Mouse (Mus musculus) liver, embryonic 13.5 days (tissue): ENCODE results near the gene Adcyap1r1. TPM values are rescaled to one million over a fixed set of nuclear protein-coding genes. Genes with fewer than 3 reads are reported as not detected.

Source experiments
- ATAC-seq: fragments of 200-750 bp; cut with Nextera tagmentation; 2 replicates; pipeline ENCODE4 v1.8.0; 2017; ENCODE audit warnings: low read depth, mild to moderate bottlenecking, moderate number of reproducible peaks, moderate library complexity
- DNase-seq: peaks from one replicate; pipeline ENCODE4 v3.0.0; 2022
- H3K27ac ChIP-seq: fragments of 300-500 bp; sonication (generic); 2 replicates; pipeline ENCODE4 v1.5.1; 2015; ENCODE audit warnings: moderate library complexity, mild to moderate bottlenecking, inconsistent platforms
- H3K27me3 ChIP-seq: fragments of 300-500 bp; sonication (generic); 2 replicates; pipeline ENCODE4 v1.6.1; 2015; ENCODE audit warnings: mild to moderate bottlenecking, inconsistent platforms
- H3K36me3 ChIP-seq: fragments of 300-500 bp; sonication (generic); 2 replicates; pipeline ENCODE4 v1.6.1; 2015; ENCODE audit warnings: mild to moderate bottlenecking, inconsistent platforms
- H3K4me1 ChIP-seq: fragments of 300-500 bp; sonication (generic); replicated peaks from 2 replicates; pipeline ENCODE4 v1.6.1; 2015; ENCODE audit warnings: inconsistent platforms
- H3K4me2 ChIP-seq: fragments of 300-500 bp; sonication (generic); 2 replicates; pipeline ENCODE4 v1.6.1; 2015; ENCODE audit warnings: inconsistent platforms, mild to moderate bottlenecking, moderate library complexity
- H3K4me3 ChIP-seq: fragments of 300-500 bp; sonication (generic); replicated peaks from 2 replicates; pipeline ENCODE4 v1.5.1; 2015; ENCODE audit warnings: mild to moderate bottlenecking, inconsistent platforms
- H3K9ac ChIP-seq: fragments of 300-500 bp; sonication (generic); 2 replicates; pipeline ENCODE4 v1.6.1; 2015; ENCODE audit warnings: mild to moderate bottlenecking, inconsistent platforms
- H3K9me3 ChIP-seq: fragments of 300-500 bp; sonication (generic); replicated peaks from 2 replicates; pipeline ENCODE4 v1.6.1; 2016; ENCODE audit warnings: inconsistent platforms
- WGBS: fragments of 180-500 bp; shearing (Covaris S2); methylation state at CpG from one replicate; pipeline ENCODE4 v1.1.7; 2015; ENCODE audit not compliant: insufficient replicate concordance; 5-methylcytosine and 5-hydroxymethylcytosine counted together
- polyA plus RNA-seq: library from polyadenylated mRNA; unstranded; fragments of >200 nt; fragmentation: Nextera tagmentation; extraction: Ambion mirVana; gene quantifications from 2 replicates; pipeline ENCODE4 v1.2.1, GENCODE M21; 2015

Gene Adcyap1r1
- polyA plus RNA-seq, 1 experiment from 2014 or later, result 0.15 TPM

GRCm38 (mm10) chr6:55472381-55472780 is 20.6 kb downstream of the Adcyap1r1 start:
- 0 out of 2 replicates have a peak, but pooled peaks cover 3% of the 10 kb centered on the region for H3K27me3 ChIP-seq
- DNase-seq (no peak), ATAC-seq (no peak)
- H3K36me3 ChIP-seq, result no peaks in the 10 kb centered on the region
- H3K4me1 ChIP-seq, result no peaks in the 10 kb centered on the region
- WGBS, result 51% methylated on average over 2 of the region's 2 CpGs
- no peak overlapping the region for H3K4me3 ChIP-seq
- H3K27ac ChIP-seq, result no peak overlapping the region
- H3K9me3 ChIP-seq, result no peaks in the 10 kb centered on the region
- no peak overlapping the region for H3K9ac ChIP-seq
- H3K4me2 ChIP-seq, result no peak overlapping the region

DNA sequence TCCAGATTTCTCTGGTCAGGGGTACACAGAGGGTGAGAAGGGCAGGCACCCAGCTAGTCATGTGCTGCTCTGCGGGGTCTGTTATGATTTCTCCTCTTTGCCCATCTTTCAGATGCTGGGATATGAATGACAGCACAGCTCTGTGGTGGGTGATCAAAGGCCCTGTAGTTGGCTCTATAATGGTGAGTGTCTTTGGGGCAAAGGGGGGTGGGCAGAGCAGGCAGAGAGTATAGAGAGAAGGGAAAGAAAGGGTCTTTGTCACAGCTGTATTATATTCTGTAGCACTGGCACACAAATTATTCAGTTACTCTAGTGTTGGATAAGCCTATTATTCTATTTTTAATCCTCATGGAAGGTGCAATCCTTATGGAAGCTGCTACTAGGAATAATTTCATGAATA is 29.2 kb downstream of the Adcyap1r1 start:
- Histone ChIP-seq H3K9ac (no peak overlapping the region), H3K4me3 (no peak overlapping the region), H3K36me3 (no peaks in the 10 kb centered on the region), H3K27ac (no peak overlapping the region), H3K4me1 (no peaks in the 10 kb centered on the region), H3K9me3 (no peaks in the 10 kb centered on the region), H3K4me2 (no peak overlapping the region), H3K27me3 (no peaks in the 10 kb centered on the region)
- DNase-seq (no peak), ATAC-seq (no peak)
- WGBS, result 74% methylated on average over 1 of the region's 1 CpGs

- Histone ChIP-seq H3K27me3 (no peaks in the 10 kb centered on the region), H3K9me3 (no peaks in the 10 kb centered on the region), H3K9ac (no peak overlapping the region), H3K4me1 (no peaks in the 10 kb centered on the region), H3K4me3 (no peak overlapping the region), H3K36me3 (no peaks in the 10 kb centered on the region), H3K4me2 (no peak overlapping the region), H3K27ac (no peak overlapping the region)
- ATAC-seq, result no peak
- WGBS, result 74% methylated on average over 1 of the region's 1 CpGs
- DNase-seq, result no peak
Measured at GRCm38 (mm10) chr6:55482471-55482870, 30.7 kb downstream of the Adcyap1r1 start.

DNA sequence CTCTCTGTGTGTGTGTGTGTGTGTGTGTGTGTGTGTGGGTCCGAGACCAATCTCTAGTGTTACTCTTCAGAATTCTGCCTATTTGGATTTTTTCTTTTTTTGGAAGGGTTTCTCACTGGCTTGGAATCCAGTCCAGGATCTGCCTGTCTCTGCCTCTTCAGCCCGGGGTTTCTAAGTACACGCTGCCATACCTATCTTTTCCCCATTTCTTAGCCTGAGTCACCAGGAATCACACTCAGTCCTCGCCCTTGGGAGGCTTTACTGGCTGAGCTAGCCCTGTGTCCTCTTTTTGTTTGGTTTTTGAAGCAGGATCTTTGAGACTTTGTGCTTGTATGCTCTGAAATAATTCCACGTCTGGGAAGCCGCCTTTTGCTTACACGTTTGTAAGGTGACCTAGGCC is 31.6 kb downstream of the Adcyap1r1 start:
- ATAC-seq, result no peak
- H3K9me3 ChIP-seq, result no peaks in the 10 kb centered on the region
- no peaks in the 10 kb centered on the region for H3K27me3 ChIP-seq
- WGBS, result 53% methylated on average over 7 of the region's 7 CpGs
- H3K4me2 ChIP-seq, result no peak overlapping the region
- H3K4me1 ChIP-seq, result no peaks in the 10 kb centered on the region
- no peak for DNase-seq
- no peak overlapping the region for H3K9ac ChIP-seq
- H3K4me3 ChIP-seq, result no peak overlapping the region
- no peak overlapping the region for H3K27ac ChIP-seq
- H3K36me3 ChIP-seq, result no peaks in the 10 kb centered on the region

DNA sequence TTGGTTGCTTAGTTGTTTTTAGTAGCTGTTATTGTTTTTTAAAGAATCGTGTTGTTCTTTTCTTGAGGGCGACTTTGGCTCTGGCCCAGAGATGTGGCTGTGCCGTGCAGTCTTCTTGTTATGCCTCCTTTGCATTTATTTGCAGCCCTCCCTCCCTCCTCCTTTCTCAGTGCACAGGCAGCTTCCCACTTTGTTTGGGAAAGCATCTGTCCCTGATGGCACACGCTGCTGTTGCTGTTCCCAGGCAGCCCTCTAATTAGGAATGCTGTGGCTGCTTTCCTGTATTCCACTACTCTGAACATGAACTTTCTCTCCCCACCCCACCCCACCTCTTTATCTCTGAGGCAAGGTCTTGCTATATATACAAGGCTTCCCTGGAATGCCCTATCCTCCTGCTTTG is 32.4 kb downstream of the Adcyap1r1 start:
- H3K27ac ChIP-seq, result no peak overlapping the region
- H3K36me3 ChIP-seq, result no peaks in the 10 kb centered on the region
- DNase-seq, result no peak
- no peak overlapping the region for H3K9ac ChIP-seq
- ATAC-seq, result no peak
- 51% methylated on average over 4 of the region's 4 CpGs for WGBS
- H3K4me2 ChIP-seq, result no peak overlapping the region
- H3K9me3 ChIP-seq, result no peaks in the 10 kb centered on the region
- H3K27me3 ChIP-seq, result no peaks in the 10 kb centered on the region
- H3K4me1 ChIP-seq, result no peaks in the 10 kb centered on the region
- no peak overlapping the region for H3K4me3 ChIP-seq

- Histone ChIP-seq H3K4me3 (no peak overlapping the region), H3K9ac (no peak overlapping the region), H3K9me3 (no peaks in the 10 kb centered on the region), H3K36me3 (no peaks in the 10 kb centered on the region), H3K4me2 (no peak overlapping the region), H3K4me1 (no peaks in the 10 kb centered on the region), H3K27ac (no peak overlapping the region), H3K27me3 (no peaks in the 10 kb centered on the region)
- 50% methylated on average over 4 of the region's 4 CpGs for WGBS
- ATAC-seq (no peak), DNase-seq (no peak)
Measured at GRCm38 (mm10) chr6:55485216-55485615, 33.4 kb downstream of the Adcyap1r1 start.

- no peaks in the 10 kb centered on the region for H3K9me3 ChIP-seq
- H3K36me3 ChIP-seq, result no peaks in the 10 kb centered on the region
- no peaks in the 10 kb centered on the region for H3K27me3 ChIP-seq
- H3K27ac ChIP-seq, result no peak overlapping the region
- DNase-seq (no peak), ATAC-seq (no peak)
- no peak overlapping the region for H3K9ac ChIP-seq
- H3K4me3 ChIP-seq, result no peak overlapping the region
- WGBS, result 43% methylated on average over 6 of the region's 6 CpGs
- H3K4me2 ChIP-seq, result no peak overlapping the region
- H3K4me1 ChIP-seq, result no peaks in the 10 kb centered on the region
Measured at GRCm38 (mm10) chr6:55487726-55488125, 35.9 kb downstream of the Adcyap1r1 start.

- no peaks in the 10 kb centered on the region for H3K4me1 ChIP-seq
- no peak overlapping the region for H3K4me3 ChIP-seq
- no peak overlapping the region for H3K4me2 ChIP-seq
- no peak overlapping the region for H3K9ac ChIP-seq
- DNase-seq, result no peak
- 79% methylated on average over 4 of the region's 4 CpGs for WGBS
- ATAC-seq, result no peak
- H3K27ac ChIP-seq, result no peak overlapping the region
- H3K27me3 ChIP-seq, result no peaks in the 10 kb centered on the region
- no peaks in the 10 kb centered on the region for H3K36me3 ChIP-seq
- H3K9me3 ChIP-seq, result no peaks in the 10 kb centered on the region
Measured at GRCm38 (mm10) chr6:55496201-55496600, 44.4 kb downstream of the Adcyap1r1 start.

- Histone ChIP-seq H3K4me1 (no peaks in the 10 kb centered on the region), H3K4me2 (no peak overlapping the region), H3K27me3 (no peaks in the 10 kb centered on the region), H3K9me3 (no peaks in the 10 kb centered on the region), H3K9ac (no peak overlapping the region), H3K4me3 (no peak overlapping the region), H3K27ac (no peak overlapping the region), H3K36me3 (no peaks in the 10 kb centered on the region)
- ATAC-seq (no peak), DNase-seq (no peak)
Measured at GRCm38 (mm10) chr6:55498753-55499152, 47.0 kb downstream of the Adcyap1r1 start.

GRCm38 (mm10) chr6:55501061-55501460 is 49.3 kb downstream of the Adcyap1r1 start:
- H3K9me3 ChIP-seq, result no peaks in the 10 kb centered on the region
- DNase-seq (no peak), ATAC-seq (no peak)
- no peaks in the 10 kb centered on the region for H3K27me3 ChIP-seq
- no peaks in the 10 kb centered on the region for H3K4me1 ChIP-seq
- WGBS, result 45% methylated on average over 6 of the region's 6 CpGs
- no peak overlapping the region for H3K27ac ChIP-seq
- no peaks in the 10 kb centered on the region for H3K36me3 ChIP-seq
- no peak overlapping the region for H3K4me3 ChIP-seq
- H3K4me2 ChIP-seq, result no peak overlapping the region
- H3K9ac ChIP-seq, result no peak overlapping the region

GRCm38 (mm10) chr6:55502309-55502708 is 50.5 kb downstream of the Adcyap1r1 start:
- Histone ChIP-seq H3K4me1 (no peaks in the 10 kb centered on the region), H3K4me3 (no peak overlapping the region), H3K36me3 (no peaks in the 10 kb centered on the region), H3K9ac (no peak overlapping the region), H3K27ac (no peak overlapping the region), H3K4me2 (no peak overlapping the region), H3K9me3 (no peaks in the 10 kb centered on the region), H3K27me3 (no peaks in the 10 kb centered on the region)
- DNase-seq (no peak), ATAC-seq (no peak)
- 81% methylated on average over 7 of the region's 7 CpGs for WGBS

- no peaks in the 10 kb centered on the region for H3K36me3 ChIP-seq
- H3K27ac ChIP-seq, result no peak overlapping the region
- H3K27me3 ChIP-seq, result no peaks in the 10 kb centered on the region
- H3K4me3 ChIP-seq, result no peak overlapping the region
- ATAC-seq, result no peak
- DNase-seq, result no peak
- no peak overlapping the region for H3K9ac ChIP-seq
- no peaks in the 10 kb centered on the region for H3K4me1 ChIP-seq
- H3K4me2 ChIP-seq, result no peak overlapping the region
- 68% methylated on average over 2 of the region's 2 CpGs for WGBS
- H3K9me3 ChIP-seq, result no peaks in the 10 kb centered on the region
Measured at GRCm38 (mm10) chr6:55504797-55505488, 53.2 kb downstream of the Adcyap1r1 start.
